Mouse (Mus musculus) thymus, postnatal 14 days (tissue): ENCODE measurements around the gene Samd1.

Experiments used
- DNase-seq: peaks from one replicate; pipeline ENCODE4 v3.0.0; 2021

Gene Samd1

DNA sequence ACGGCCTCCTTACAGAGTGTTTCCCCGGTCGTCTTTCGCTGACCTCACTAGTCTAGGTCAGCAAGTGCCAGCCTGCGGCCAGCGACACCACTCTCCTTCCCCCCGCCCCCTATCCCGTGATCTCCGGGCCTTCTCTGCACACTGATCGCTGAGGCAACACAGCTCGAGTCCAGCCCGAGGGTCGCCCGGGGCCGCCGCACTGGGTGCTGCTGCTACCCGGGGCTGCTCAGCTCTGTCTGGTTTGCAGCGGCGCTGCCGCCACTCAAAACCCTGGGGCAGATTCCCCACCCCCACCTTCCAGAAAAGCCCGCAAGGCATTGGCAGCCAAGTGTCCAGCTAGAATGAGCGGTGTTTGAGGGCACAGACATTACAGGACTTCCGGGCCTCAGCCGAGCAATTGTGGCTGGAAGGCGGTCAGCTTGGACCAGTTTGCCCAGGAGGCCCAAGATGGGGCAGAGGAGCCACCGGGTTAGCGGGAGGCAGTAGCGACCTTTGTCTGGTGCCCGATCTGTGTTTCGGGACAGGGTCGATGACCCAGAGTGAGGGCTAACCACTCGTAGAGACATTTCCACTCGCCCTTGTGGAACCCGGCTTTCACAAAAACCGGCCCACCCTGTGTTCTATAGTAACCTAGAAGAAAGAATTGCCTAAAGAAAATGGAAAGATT lies 15.2 kb downstream of the Samd1 start:
- no peak for DNase-seq

DNA sequence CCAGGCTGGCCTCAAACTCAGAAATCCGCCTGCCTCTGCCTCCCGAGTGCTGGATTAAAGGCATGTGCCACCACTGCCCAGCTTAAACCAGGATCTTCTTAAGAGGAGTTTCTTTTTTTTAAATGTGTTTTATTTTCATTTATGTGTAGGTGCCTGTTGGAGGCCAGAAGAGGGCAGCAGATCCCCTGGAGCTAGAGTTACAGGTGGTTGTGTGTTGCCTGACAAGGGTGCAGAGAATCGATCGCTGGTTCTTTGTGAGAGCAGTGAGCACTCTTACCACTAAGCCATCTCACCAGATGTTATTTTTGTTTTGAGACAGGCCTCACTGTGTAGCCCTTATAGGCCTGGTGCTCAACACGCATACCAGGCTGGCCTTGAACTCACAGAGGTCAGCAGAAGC lies 18.4 kb downstream of the Samd1 start:
- DNase-seq = no peak

DNA sequence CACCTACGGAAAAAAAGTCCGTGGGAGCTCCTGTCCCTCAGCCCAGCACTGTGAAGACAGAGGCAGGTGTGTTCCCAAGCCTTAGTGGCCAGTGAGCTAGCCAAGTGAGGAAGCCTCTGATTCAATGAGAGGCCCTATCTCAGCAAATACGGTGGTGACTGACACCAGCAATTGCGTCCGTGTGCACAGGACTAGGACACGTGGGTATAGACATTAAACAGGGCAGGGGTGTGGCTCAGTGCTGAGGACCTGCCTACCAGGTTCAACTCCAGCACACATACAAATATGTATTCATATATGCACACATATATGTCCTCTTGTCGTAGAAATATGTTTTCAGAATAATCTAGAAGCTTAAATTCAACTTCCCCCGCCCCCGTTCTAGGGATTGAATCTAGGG lies 22.3 kb downstream of the Samd1 start:
- no peak for DNase-seq

DNA sequence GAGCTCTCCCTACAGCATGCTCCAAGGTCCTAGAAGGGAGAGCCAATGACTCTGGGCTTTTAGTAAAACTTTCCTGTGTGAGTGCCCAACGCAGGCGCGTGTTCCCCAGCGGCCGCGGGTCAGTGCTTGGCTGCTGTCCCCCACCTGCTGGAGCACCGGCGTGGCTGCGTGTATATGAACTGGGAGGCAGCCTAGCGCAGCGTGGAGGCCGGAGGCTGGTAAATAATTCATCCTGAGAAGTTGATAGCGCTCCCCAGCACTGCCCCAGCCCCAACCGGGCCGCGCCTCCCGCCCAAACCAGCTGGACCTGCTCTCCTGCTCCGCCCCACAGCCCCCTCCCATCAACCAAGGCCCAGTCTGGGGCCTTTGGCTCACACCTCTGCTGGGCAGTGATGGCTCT lies 23.6 kb downstream of the Samd1 start, which contains the start of gene Palm3:
Gene Palm3 (plus strand): TSS at position 376 of the 400 bp plus-strand sequence.
- no peak for DNase-seq

DNA sequence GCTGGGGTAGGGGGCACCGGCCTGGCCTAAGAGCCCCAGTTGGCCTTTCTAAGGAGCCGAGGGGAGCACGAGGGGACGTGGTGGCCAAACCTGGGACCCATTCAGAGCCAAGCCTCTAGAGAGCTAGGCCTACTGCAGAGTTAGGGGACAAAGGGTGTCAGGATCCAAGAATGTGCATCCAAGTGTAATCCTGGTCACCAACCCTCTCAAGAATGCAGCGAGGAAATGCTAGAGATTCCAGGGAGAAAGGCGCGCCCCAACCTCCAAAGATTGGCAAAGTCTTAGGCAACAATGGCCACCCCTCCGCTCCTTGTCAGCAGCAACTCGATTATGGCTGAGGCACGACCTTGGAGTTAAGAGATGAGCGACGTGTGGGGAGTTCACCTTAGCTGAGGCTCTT lies 24.1 kb downstream of the Samd1 start:
- DNase-seq = no peak

DNA sequence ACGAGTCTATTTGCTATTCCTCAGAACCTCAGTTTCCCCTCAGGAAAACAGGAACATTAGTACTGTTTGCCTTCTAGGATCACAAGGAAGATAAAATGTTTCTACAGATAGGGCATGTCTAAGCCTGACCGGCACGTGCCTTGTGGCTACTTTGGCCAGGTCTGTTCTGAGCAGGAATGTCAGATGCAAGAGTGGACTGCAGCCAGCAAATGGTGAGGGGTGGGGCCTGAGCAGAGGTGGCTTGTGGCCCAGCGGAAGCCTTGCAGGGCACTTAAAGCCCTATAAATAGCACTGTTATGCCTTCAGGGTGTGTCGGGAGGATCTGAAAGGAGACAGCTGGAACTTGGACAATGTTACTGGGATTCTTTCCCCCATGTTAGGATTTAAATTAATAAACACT lies 25.6 kb downstream of the Samd1 start:
- no peak for DNase-seq

DNA sequence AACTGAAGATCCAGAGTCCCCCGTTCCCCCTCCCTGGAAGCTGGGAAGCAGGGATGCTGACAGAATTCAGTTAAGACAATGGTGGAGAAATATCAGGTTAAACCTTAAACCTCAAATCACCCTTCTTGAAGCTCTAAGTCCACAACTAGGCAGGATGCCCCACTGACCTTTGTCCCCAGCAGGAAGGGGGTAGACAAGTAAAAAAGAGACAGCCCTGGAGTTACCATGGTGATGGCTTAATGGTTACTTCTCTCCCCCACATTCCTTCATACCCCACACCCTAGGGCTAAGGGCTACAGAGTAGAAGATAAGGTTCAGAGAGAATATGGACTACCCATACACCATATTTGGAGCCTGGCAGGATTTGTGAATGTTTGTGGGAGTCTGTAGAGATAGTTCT lies 26.2 kb downstream of the Samd1 start:
- DNase-seq = no peak

DNA sequence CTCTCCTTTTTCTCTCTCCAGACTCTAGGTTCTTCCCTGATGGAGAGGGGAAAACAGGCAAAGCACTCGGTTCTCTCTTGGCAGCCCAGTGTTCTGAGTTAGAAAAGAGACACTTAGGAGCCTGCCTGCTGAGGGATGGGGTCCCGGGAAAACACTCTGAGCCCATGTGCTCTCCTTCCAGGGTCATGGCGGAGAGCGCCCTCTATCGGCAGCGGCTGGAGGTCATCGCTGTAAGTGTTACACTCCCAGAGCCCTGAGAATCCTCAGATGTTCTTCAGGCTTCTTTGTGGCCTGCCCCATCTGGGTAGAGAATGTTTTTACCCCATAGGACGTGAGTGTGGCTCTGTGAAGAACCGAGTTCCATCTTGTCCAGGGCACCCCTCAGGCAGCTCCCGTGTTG lies 26.7 kb downstream of the Samd1 start:
- DNase-seq = peak; percentile 78

DNA sequence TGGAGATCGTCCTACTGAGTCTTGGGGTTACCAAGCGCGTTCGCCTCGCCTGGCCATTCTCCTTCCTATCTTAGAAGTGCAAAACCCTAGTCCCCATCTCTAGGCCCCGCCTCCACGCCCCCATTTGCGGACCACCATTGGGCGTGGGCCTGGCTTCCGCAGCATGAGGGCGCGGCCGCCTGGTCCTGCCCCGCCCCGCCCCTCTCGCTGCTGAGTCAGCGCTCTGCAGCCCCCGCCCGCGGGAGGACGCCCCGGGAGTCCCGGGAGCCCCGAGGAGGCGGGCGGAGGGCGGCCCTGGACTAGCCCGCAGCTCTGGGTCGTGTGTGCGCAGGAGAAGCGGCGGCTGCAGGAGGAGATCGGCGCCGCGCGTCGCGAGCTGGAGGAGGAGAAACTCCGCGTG lies 28.4 kb downstream of the Samd1 start:
- DNase-seq = peak; percentile 88

DNA sequence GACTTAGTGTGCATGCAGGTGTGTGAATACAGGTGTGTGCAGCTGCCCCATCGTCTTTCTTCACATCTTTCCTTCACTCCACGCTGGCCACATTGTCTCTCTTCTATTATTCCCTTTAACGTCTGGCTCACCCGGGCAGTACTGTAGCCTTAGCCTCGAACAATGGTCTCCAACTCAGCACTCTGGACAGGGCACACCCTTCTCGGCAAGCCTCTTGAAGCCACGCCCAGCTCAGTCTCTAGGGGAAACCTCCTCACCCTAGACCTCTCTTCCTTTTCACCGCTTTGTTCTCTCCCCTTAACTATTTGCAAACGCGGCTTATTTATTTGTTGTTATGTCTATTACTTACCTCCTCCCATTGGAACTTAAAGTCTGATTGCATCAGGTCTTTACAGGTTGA lies 30.0 kb downstream of the Samd1 start:
- DNase-seq = no peak

DNA sequence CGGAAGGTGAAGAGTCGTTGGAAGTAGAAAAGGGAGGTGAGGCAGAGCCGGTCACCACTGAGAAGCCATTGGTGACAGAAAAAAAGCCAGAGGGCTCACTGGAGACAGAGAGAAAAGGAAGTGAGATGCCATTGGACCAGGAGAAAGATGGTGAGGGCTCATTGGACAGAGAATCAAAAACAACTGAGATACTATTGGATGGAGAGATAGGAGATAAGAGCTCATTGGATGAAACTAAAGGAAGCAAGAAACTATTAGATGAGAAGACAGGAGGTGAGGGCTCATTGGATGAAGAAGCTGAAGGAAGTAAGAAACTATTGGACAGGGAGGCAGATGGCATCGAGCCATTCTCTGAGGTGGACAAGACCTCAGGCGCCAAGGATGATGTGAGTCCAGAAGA lies 31.8 kb downstream of the Samd1 start:
- DNase-seq = no peak

DNA sequence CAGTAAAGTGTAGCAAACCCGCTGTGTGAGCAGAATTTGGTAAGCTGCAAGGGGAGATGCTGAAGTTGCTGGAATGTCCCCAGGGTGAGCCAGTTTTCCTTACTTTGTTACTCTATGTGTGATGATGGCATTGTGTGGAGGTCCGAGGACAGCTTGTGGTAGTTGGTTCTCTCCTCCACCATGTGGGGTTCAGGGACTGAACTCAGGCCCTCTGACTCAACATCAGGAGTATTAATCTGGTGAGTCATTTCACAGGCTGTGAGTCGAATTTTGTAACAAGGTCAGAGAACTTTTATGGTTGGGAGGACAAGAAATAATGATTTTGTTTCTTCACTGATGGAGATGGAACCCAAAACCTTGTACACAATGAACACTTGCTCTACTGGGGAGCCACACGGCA lies 35.3 kb downstream of the Samd1 start:
- DNase-seq = no peak

DNA sequence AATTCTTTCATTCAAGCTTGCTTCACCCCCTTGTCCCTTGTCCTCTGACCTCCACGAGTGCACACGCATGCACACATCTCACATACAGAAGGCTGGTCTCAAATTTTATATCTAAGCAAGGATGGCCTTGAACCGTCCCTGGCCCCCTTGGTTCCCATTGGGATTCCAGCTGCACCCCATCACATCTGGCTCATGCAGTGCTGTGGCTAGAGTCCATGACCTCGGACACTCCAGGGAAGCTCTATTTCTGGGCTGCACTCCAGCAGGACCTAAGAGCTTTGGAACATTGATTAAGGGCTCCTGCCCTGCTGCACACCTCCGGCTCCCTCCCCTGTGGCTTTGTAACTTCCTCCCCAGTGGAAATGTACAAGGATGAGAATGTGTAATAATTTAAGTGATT lies 40.5 kb downstream of the Samd1 start:
- DNase-seq = no peak

DNA sequence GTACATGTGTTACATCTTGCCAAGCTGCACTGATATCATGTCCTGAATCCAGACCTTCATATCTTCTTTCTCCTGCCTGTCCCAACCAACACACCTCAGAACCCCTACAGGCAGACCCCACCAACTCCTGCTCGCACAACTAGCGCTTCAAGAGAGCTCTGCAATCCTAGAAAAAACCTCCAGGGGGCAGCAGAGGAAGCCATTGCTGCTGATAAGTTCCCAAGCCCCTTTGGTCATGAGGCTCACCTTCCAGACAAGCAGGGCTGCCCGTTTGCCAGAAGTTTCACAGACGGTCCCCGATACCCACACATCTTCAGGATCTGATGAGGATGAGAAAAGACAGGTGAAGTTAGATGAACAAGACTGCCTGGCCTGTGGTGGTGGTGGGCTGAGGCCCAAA lies 41.6 kb downstream of the Samd1 start:
- peak; percentile 87 for DNase-seq

DNA sequence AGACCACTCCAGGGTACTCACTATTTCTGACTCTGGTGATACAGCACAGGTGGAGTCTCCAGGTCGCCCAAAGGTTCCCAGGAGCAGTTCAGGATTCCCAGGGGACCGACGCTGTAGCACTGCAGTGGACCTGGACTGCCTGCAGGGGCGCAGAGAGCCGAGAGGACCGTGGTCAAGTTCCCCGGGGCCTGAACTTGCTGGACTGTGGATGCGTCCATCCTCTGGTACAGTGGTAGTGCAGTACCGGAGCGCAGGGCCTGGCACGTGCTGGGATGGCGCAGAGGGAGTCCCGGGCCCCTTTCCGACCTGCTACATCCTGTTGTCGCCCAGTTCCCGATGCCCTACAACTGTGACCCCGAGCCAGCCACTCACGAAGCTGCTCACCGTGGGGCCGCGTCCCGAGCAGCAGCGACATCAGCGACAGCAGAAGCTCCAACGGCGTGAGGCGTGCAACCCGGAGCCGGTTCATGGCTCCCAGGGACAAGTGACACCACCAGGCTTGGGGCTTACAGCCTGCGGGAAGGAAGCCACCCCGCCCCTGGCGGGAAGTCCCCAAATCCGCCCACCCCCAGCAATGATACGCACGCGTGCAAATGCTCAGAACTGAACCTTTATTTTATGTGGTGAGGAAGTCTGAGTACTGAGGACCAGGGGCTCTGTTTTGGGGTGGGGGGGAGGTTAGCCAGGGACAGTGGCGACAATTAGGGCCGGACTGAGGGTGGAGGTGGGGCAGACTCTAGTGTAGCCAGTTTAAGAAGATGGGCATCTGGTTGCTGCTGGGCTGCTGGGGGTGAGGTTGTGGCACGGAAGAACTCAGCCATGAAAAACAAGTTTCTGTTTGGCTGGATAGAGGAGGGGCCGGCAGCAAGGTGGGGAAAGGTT lies 44.8 kb downstream of the Samd1 start, which contains the start of gene Il27ra:
Gene Il27ra (minus strand): TSS at position 524 of the 882 bp plus-strand sequence.
- peak; percentile 85 for DNase-seq

DNA sequence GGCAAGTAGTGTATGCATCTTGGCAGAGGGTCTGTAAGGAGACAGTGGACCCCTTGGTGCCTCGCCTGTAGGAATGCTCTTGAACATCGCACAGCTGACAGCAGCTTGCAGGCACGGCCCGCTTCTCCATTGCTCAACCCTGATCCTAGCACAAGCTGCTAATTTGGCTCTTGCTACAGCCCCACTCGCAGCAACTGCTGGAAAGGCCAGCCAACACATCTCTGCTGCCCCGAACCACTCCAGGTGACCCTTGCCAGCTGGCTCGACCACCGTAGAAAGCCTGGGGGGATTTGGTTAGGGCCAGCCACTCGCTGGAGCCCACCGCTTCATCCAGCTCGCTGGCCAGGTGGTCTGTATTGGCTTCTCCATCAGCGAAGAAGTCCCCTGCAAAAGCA lies 45.5 kb downstream of the Samd1 start:
- no peak for DNase-seq

DNA sequence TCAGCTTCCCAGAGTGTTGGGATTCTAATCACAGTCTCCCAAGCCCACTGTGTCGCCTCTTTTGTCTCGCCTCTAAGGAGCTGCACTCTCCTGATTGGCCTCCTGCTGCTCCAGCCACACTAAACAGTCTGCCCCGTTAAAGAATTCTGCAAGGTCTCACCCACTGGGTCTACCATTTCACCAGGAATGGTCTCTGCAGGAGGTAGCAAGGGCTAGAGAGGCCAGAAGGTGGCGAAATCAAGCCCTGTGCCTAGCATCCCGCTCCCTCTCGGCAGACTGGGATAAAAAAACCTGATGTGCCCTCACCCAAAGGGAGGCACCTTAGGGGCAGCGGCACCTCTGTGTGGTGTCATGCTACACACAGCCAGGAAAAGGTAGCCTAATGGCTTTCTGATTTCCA lies 46.6 kb downstream of the Samd1 start:
- DNase-seq = no peak

DNA sequence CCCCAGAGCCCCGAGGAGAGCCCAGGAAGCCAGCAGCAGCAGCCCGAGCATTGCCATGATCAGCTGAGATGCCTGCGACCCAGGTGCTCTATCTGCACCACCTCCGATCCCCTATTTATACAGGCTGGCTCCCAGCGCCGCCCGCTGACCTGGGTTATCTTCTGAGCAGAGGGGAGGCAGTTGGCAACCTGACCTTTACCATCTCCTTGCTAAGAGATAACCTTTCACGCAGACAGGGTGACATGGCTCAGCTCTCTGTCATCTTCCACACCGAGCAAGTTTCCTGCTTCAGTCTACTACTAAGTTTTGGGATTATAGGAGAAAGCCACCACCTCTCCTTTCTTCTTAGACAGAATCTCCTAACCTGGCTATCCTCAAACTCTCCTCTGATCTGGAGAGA lies 47.4 kb downstream of the Samd1 start, which contains the start of gene Rln3:
Gene Rln3 (minus strand): TSS at position 101 of the 400 bp plus-strand sequence.
- no peak for DNase-seq

DNA sequence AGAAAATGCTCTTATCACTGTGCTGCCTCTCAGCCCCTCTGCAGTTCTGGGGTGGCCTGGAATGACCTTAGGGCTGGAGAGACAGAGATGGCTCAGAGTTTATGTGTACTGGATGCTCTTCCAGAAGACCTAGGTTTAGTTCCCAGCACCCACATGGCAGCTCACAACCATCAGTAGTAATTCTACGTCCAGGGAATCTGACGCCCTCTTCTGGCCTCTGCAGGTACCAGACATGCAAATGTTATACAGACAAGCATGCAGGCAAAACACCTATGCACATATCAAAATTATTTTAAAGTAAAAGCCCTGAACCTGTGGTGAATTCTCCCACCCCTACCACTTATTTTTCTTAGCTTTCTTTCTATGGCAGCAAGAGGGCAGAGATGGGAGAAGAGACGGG lies 49.0 kb downstream of the Samd1 start:
- DNase-seq = no peak

DNA sequence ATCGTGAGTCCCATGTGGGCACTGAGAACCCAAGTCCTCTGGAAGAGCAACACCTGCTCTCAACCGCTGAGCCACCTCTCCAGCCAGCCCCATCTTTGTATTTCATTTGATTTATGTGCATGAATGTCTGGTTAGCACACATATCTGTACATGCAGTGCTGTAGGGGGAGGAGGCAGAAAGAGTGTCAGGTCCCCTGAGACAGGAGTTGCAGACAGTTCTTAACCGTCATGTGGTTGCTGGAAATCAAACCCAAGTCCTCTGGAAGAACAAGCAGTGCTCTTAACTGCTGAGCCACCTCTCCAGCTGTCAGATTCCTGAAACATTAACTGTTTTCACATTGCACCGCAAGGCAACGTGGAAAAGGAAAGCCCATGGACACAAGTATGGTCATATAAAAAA lies 50.7 kb downstream of the Samd1 start:
- DNase-seq = no peak
